ENCODE assay signal across 8 mouse cellular contexts in the genomic region with DNA sequence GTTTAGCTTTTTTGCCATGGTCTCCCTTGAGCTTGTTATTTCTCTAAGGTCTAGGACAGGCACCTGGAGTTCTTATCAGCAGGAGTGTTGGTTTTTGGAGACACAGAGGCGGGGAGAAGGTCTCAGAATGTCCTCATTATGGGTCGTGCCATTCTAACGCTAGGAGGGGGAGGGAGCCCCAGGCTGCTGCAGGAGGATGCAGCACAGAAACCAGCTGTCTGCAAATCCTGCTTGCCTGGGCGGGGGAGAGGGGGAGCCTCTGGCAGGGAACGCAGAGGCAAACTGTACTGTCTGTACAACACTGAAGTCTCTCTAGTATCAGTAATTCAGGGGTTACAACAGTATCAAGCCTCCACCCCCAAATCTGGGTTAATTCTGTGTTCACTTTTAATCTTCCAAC.
DNase-seq lines count a peak whose midpoint lies in the region; ATAC-seq and TF ChIP-seq lines count a peak whose summit lies in the region.

No protein-coding gene starts in this region.

- H3K27ac ChIP-seq in forebrain, embryonic 12.5 days, result no peak overlapping the region
- no peak overlapping the region for H3K27ac ChIP-seq in forebrain, embryonic 11.5 days (ENCODE audit: low read depth, low read length)
- no peak overlapping the region for H3K27ac ChIP-seq in limb, embryonic 11.5 days (replicated peaks; ENCODE audit: low read depth, low read length)
- H3K27ac ChIP-seq in limb, embryonic 10.5 days, result no peak overlapping the region
- H3K27ac ChIP-seq in intestine, postnatal 0 days (ENCODE audit: low read depth, low read length), result peak overlapping the region; percentile 36; the same call in 1 of the 2 replicates
- H3K27ac ChIP-seq in stomach, embryonic 16.5 days (ENCODE audit: low read length), result no peak overlapping the region

- H3K4me3 ChIP-seq in forebrain, embryonic 12.5 days (replicated peaks), result no peak overlapping the region
- H3K4me3 ChIP-seq in forebrain, embryonic 11.5 days (ENCODE audit: low read depth, low read length), result no peak overlapping the region
- no peak overlapping the region for H3K4me3 ChIP-seq in limb, embryonic 11.5 days (ENCODE audit: low read depth, low read length)
- H3K4me3 ChIP-seq in limb, embryonic 10.5 days, result no peak overlapping the region
- no peak overlapping the region for H3K4me3 ChIP-seq in intestine, postnatal 0 days (ENCODE audit: low read depth, low read length)
- H3K4me3 ChIP-seq in stomach, embryonic 16.5 days (replicated peaks; ENCODE audit: low read length), result no peak overlapping the region

- no peaks in the 10 kb centered on the region for H3K27me3 ChIP-seq in forebrain, embryonic 12.5 days
- H3K27me3 ChIP-seq in forebrain, embryonic 11.5 days (ENCODE audit: control insufficient read depth, insufficient read depth, low read length), result no peaks in the 10 kb centered on the region
- H3K27me3 ChIP-seq in limb, embryonic 11.5 days (ENCODE audit: control insufficient read depth, insufficient read depth, low read length), result no peaks in the 10 kb centered on the region
- no peaks in the 10 kb centered on the region for H3K27me3 ChIP-seq in limb, embryonic 10.5 days (ENCODE audit: low read depth, poor library complexity, severe bottlenecking)
- no peaks in the 10 kb centered on the region for H3K27me3 ChIP-seq in intestine, postnatal 0 days (replicated peaks; ENCODE audit: control insufficient read depth, insufficient read depth, low read length)
- H3K27me3 ChIP-seq in stomach, embryonic 16.5 days (ENCODE audit: control insufficient read depth, insufficient read depth, low read length), result no peaks in the 10 kb centered on the region

- ATAC-seq in forebrain, embryonic 12.5 days (ENCODE audit: low FRiP score), result no peak
- ATAC-seq in forebrain, embryonic 11.5 days (replicated peaks; ENCODE audit: low FRiP score), result no peak
- ATAC-seq in limb, embryonic 11.5 days (ENCODE audit: insufficient number of reproducible peaks, low FRiP score, low TSS enrichment, low read depth), result no peak
- ATAC-seq in intestine, postnatal 0 days, result peak; percentile 22; the same call in 1 of the 2 replicates
- peak; percentile 25; the same call in 1 of the 2 replicates for ATAC-seq in stomach, embryonic 16.5 days (ENCODE audit: insufficient read depth, low FRiP score)
- no peak for ATAC-seq in monocyte, adult 5-6 weeks (replicated peaks; ENCODE audit: insufficient number of reproducible peaks, low FRiP score, low TSS enrichment, poor library complexity, severe bottlenecking)

- H3K9ac ChIP-seq in forebrain, embryonic 12.5 days, result no peak overlapping the region
- H3K9ac ChIP-seq in forebrain, embryonic 11.5 days (ENCODE audit: low read length), result no peak overlapping the region
- H3K9ac ChIP-seq in limb, embryonic 11.5 days (ENCODE audit: low read length), result no peak overlapping the region
- no peak overlapping the region for H3K9ac ChIP-seq in intestine, postnatal 0 days (ENCODE audit: low read depth, low read length)
- no peak overlapping the region for H3K9ac ChIP-seq in stomach, embryonic 16.5 days (ENCODE audit: low read length)

- WGBS in forebrain, embryonic 12.5 days, result 2% methylated on average over 5 of the region's 5 CpGs
- 12% methylated on average over 5 of the region's 5 CpGs for WGBS in forebrain, embryonic 11.5 days
- 1% methylated on average over 5 of the region's 5 CpGs for WGBS in limb, embryonic 11.5 days
- WGBS in limb, embryonic 10.5 days, result 2% methylated on average over 5 of the region's 5 CpGs
- 4% methylated on average over 5 of the region's 5 CpGs for WGBS in intestine, postnatal 0 days
- WGBS in stomach, embryonic 16.5 days, result 6% methylated on average over 5 of the region's 5 CpGs

- H3K36me3 ChIP-seq in forebrain, embryonic 12.5 days (replicated peaks), result no peaks in the 10 kb centered on the region
- H3K36me3 ChIP-seq in forebrain, embryonic 11.5 days (ENCODE audit: control insufficient read depth, insufficient read depth, low read length), result no peaks in the 10 kb centered on the region
- no peaks in the 10 kb centered on the region for H3K36me3 ChIP-seq in limb, embryonic 11.5 days (ENCODE audit: control insufficient read depth, insufficient read depth, low read length)
- H3K36me3 ChIP-seq in limb, embryonic 10.5 days, result no peaks in the 10 kb centered on the region
- H3K36me3 ChIP-seq in intestine, postnatal 0 days (ENCODE audit: control insufficient read depth, insufficient read depth), result no peaks in the 10 kb centered on the region
- H3K36me3 ChIP-seq in stomach, embryonic 16.5 days (ENCODE audit: control insufficient read depth, insufficient read depth, low read length), result no peaks in the 10 kb centered on the region

- H3K4me2 ChIP-seq in forebrain, embryonic 12.5 days, result 0 out of 2 replicates have a peak overlapping the region, but pooled peaks have one; percentile 15
- no peak overlapping the region for H3K4me2 ChIP-seq in forebrain, embryonic 11.5 days (ENCODE audit: low read depth, low read length, severe bottlenecking)
- no peak overlapping the region; the same call in 1 of the 2 replicates for H3K4me2 ChIP-seq in limb, embryonic 11.5 days (ENCODE audit: low read depth, severe bottlenecking)
- peak overlapping the region; percentile 30; the same call in 1 of the 2 replicates for H3K4me2 ChIP-seq in intestine, postnatal 0 days (replicated peaks; ENCODE audit: low read depth)
- no peak overlapping the region for H3K4me2 ChIP-seq in stomach, embryonic 16.5 days (ENCODE audit: low read depth, low read length)

- no peaks in the 10 kb centered on the region for H3K9me3 ChIP-seq in forebrain, embryonic 12.5 days
- H3K9me3 ChIP-seq in forebrain, embryonic 11.5 days (ENCODE audit: control insufficient read depth, low read length), result no peaks in the 10 kb centered on the region
- H3K9me3 ChIP-seq in limb, embryonic 11.5 days (ENCODE audit: control insufficient read depth, low read length), result no peaks in the 10 kb centered on the region
- no peaks in the 10 kb centered on the region for H3K9me3 ChIP-seq in limb, embryonic 10.5 days (replicated peaks)
- no peaks in the 10 kb centered on the region for H3K9me3 ChIP-seq in intestine, postnatal 0 days (ENCODE audit: control insufficient read depth)
- no peaks in the 10 kb centered on the region for H3K9me3 ChIP-seq in stomach, embryonic 16.5 days (replicated peaks; ENCODE audit: control insufficient read depth, low read length)

- peaks cover 16% of the 10 kb centered on the region for H3K4me1 ChIP-seq in forebrain, embryonic 12.5 days
- peaks cover 2% of the 10 kb centered on the region; the same call in 1 of the 2 replicates for H3K4me1 ChIP-seq in forebrain, embryonic 11.5 days (replicated peaks; ENCODE audit: control insufficient read depth, insufficient read depth, low read length)
- peaks cover 8% of the 10 kb centered on the region; the same call in 1 of the 2 replicates for H3K4me1 ChIP-seq in limb, embryonic 11.5 days (ENCODE audit: control insufficient read depth, insufficient read depth, low read length)
- peaks cover 29% of the 10 kb centered on the region for H3K4me1 ChIP-seq in limb, embryonic 10.5 days
- H3K4me1 ChIP-seq in intestine, postnatal 0 days (replicated peaks; ENCODE audit: control insufficient read depth, insufficient read depth, low read length), result no peaks in the 10 kb centered on the region
- no peaks in the 10 kb centered on the region for H3K4me1 ChIP-seq in stomach, embryonic 16.5 days (ENCODE audit: control insufficient read depth, insufficient read depth, low read length)

- TF ChIP-seq CTCF in intestine, postnatal 0 days (IDR thresholded peaks at IDR 0.05; ENCODE audit: low read depth), result peak; percentile 11; the same call in 1 of the 2 replicates

- DNase-seq in forebrain, embryonic 11.5 days (ENCODE audit: low spot score), result no peak
- peak; percentile 40 for DNase-seq in limb, embryonic 11.5 days (ENCODE audit: low spot score)
- DNase-seq in limb, embryonic 10.5 days (ENCODE audit: low spot score), result no peak
- DNase-seq in adrenal gland, postnatal 36 days, result no peak

Comparison
In these comparisons a context has a peak if more than half of its experiments do, and no peak if none do; other contexts are left out.
1. H3K4me2 ChIP-seq: peak in forebrain, embryonic 12.5 days (single experiment) and intestine, postnatal 0 days (single experiment); none in forebrain, embryonic 11.5 days (single experiment), limb, embryonic 11.5 days (single experiment) and stomach, embryonic 16.5 days (single experiment).
2. ATAC-seq: peak in intestine, postnatal 0 days (single experiment) and stomach, embryonic 16.5 days (single experiment); none in forebrain, embryonic 12.5 days (single experiment), forebrain, embryonic 11.5 days (single experiment), limb, embryonic 11.5 days (single experiment) and monocyte, adult 5-6 weeks (single experiment).